Mouse (Mus musculus) limb, embryonic 15.5 days (tissue): ENCODE results near the gene Fmnl2. TPM values are rescaled to one million over a fixed set of nuclear protein-coding genes. Genes with fewer than 3 reads are reported as not detected.
A peak's percentile ranks its signal among the peaks of the same experiment; 100 is the strongest.

ENCODE experiments used
- ATAC-seq: fragments of 200-750 bp; cut with Nextera tagmentation; 2 replicates; pipeline ENCODE4 v1.8.0; 2017; ENCODE audit warnings: low read depth, moderate TSS enrichment; ENCODE audit not compliant: insufficient number of reproducible peaks, low FRiP score, low TSS enrichment
- H3K27ac ChIP-seq: fragments of 300-500 bp; sonication (generic); 2 replicates; pipeline ENCODE4 v1.5.1; 2015; ENCODE audit warnings: moderate library complexity, mild to moderate bottlenecking, inconsistent platforms
- H3K27me3 ChIP-seq: fragments of 300-500 bp; sonication (generic); 2 replicates; pipeline ENCODE4 v1.6.1; 2015; ENCODE audit warnings: inconsistent platforms
- H3K36me3 ChIP-seq: fragments of 300-500 bp; sonication (generic); 2 replicates; pipeline ENCODE4 v1.6.1; 2015; ENCODE audit warnings: inconsistent platforms
- H3K4me1 ChIP-seq: fragments of 300-500 bp; sonication (generic); 2 replicates; pipeline ENCODE4 v1.6.1; 2015; ENCODE audit warnings: inconsistent platforms
- H3K4me2 ChIP-seq: fragments of 300-500 bp; sonication (generic); 2 replicates; pipeline ENCODE4 v1.6.1; 2015; ENCODE audit warnings: mild to moderate bottlenecking, inconsistent platforms
- H3K4me3 ChIP-seq: fragments of 300-500 bp; sonication (generic); 2 replicates; pipeline ENCODE4 v1.5.1; 2015; ENCODE audit warnings: mild to moderate bottlenecking, inconsistent platforms
- H3K9ac ChIP-seq: fragments of 300-500 bp; sonication (generic); 2 replicates; pipeline ENCODE4 v1.6.1; 2015; ENCODE audit warnings: inconsistent platforms
- H3K9me3 ChIP-seq: fragments of 300-500 bp; sonication (generic); 2 replicates; pipeline ENCODE4 v1.6.1; 2016; ENCODE audit warnings: inconsistent platforms
- WGBS: fragments of 180-500 bp; shearing (Covaris S2); methylation state at CpG from one replicate; pipeline ENCODE4 v1.1.7; 2015; 5-methylcytosine and 5-hydroxymethylcytosine counted together
- polyA plus RNA-seq: library from polyadenylated mRNA; unstranded; fragments of >200 nt; fragmentation: Nextera tagmentation; extraction: Ambion mirVana; gene quantifications from 2 replicates; pipeline ENCODE4 v1.2.1, GENCODE M21; 2015

Gene Fmnl2
- polyA plus RNA-seq, 1 experiment from 2014 or later, result 9.4 TPM

- ATAC-seq, result no peak
- H3K4me3 ChIP-seq, result no peak overlapping the region
- no peaks in the 10 kb centered on the region for H3K36me3 ChIP-seq
- no peak overlapping the region for H3K4me2 ChIP-seq
- H3K4me1 ChIP-seq, result peaks cover 49% of the 10 kb centered on the region
- H3K27me3 ChIP-seq, result no peaks in the 10 kb centered on the region
- 22% methylated on average over 4 of the region's 4 CpGs for WGBS
- no peak overlapping the region for H3K9ac ChIP-seq
- H3K9me3 ChIP-seq, result no peaks in the 10 kb centered on the region
- peak overlapping the region; percentile 80; the same call in 1 of the 2 replicates for H3K27ac ChIP-seq
Observed at GRCm38 (mm10) chr2:52979280-52979763, 121.7 kb downstream of the Fmnl2 start.

- no peak overlapping the region for H3K4me2 ChIP-seq
- H3K4me1 ChIP-seq, result peaks cover 64% of the 10 kb centered on the region
- no peak overlapping the region for H3K4me3 ChIP-seq
- no peak overlapping the region for H3K9ac ChIP-seq
- 32% methylated on average over 7 of the region's 7 CpGs for WGBS
- H3K27me3 ChIP-seq, result no peaks in the 10 kb centered on the region
- no peak for ATAC-seq
- H3K9me3 ChIP-seq, result no peaks in the 10 kb centered on the region
- H3K36me3 ChIP-seq, result no peaks in the 10 kb centered on the region
- peak overlapping the region; percentile 80 for H3K27ac ChIP-seq
Observed at GRCm38 (mm10) chr2:52981126-52981525, 123.5 kb downstream of the Fmnl2 start.

- ATAC-seq, result no peak
- Histone ChIP-seq H3K27ac (peak overlapping the region; percentile 71), H3K27me3 (no peaks in the 10 kb centered on the region), H3K9me3 (no peaks in the 10 kb centered on the region), H3K4me1 (peaks cover 61% of the 10 kb centered on the region), H3K36me3 (no peaks in the 10 kb centered on the region), H3K4me3 (no peak overlapping the region), H3K9ac (no peak overlapping the region), H3K4me2 (no peak overlapping the region)
- 61% methylated on average over 8 of the region's 8 CpGs for WGBS
Observed at GRCm38 (mm10) chr2:52981595-52981994, 123.9 kb downstream of the Fmnl2 start.

GRCm38 (mm10) chr2:52982502-52982901, 124.8 kb downstream of the Fmnl2 start:
- H3K4me1 ChIP-seq, result peaks cover 58% of the 10 kb centered on the region
- H3K27me3 ChIP-seq, result no peaks in the 10 kb centered on the region
- no peak overlapping the region for H3K4me2 ChIP-seq
- no peaks in the 10 kb centered on the region for H3K9me3 ChIP-seq
- H3K27ac ChIP-seq, result no peak overlapping the region
- WGBS, result 88% methylated on average over 3 of the region's 3 CpGs
- no peaks in the 10 kb centered on the region for H3K36me3 ChIP-seq
- no peak overlapping the region for H3K9ac ChIP-seq
- no peak for ATAC-seq
- H3K4me3 ChIP-seq, result no peak overlapping the region

- peaks cover 44% of the 10 kb centered on the region for H3K4me1 ChIP-seq
- WGBS, result 91% methylated on average over 1 of the region's 1 CpGs
- H3K9ac ChIP-seq, result no peak overlapping the region
- H3K4me3 ChIP-seq, result no peak overlapping the region
- H3K36me3 ChIP-seq, result no peaks in the 10 kb centered on the region
- H3K4me2 ChIP-seq, result no peak overlapping the region
- H3K27ac ChIP-seq, result peak overlapping the region; percentile 79
- no peak for ATAC-seq
- H3K9me3 ChIP-seq, result no peaks in the 10 kb centered on the region
- H3K27me3 ChIP-seq, result no peaks in the 10 kb centered on the region
Observed at GRCm38 (mm10) chr2:52984556-52984955, 126.9 kb downstream of the Fmnl2 start.

- Histone ChIP-seq H3K36me3 (no peaks in the 10 kb centered on the region), H3K27ac (peak overlapping the region; percentile 79), H3K9me3 (no peaks in the 10 kb centered on the region), H3K4me3 (no peak overlapping the region), H3K4me1 (peaks cover 38% of the 10 kb centered on the region), H3K27me3 (no peaks in the 10 kb centered on the region), H3K9ac (no peak overlapping the region), H3K4me2 (no peak overlapping the region)
- ATAC-seq, result peak; percentile 69
- 39% methylated on average over 4 of the region's 4 CpGs for WGBS
Observed at GRCm38 (mm10) chr2:52985167-52985566, 127.5 kb downstream of the Fmnl2 start.

- ATAC-seq, result no peak
- WGBS, result 88% methylated on average over 3 of the region's 3 CpGs
- no peak overlapping the region for H3K4me2 ChIP-seq
Observed at GRCm38 (mm10) chr2:52986354-52986753, 128.7 kb downstream of the Fmnl2 start.

GRCm38 (mm10) chr2:52987035-52987434, 129.4 kb downstream of the Fmnl2 start:
- Histone ChIP-seq H3K36me3 (no peaks in the 10 kb centered on the region), H3K4me2 (no peak overlapping the region)
- ATAC-seq, result no peak

More at GRCm38 (mm10) chr2:52986354-52986753, 128.7 kb downstream of the Fmnl2 start:
- H3K27me3 ChIP-seq, result no peaks in the 10 kb centered on the region
- peaks cover 31% of the 10 kb centered on the region for H3K4me1 ChIP-seq
- H3K36me3 ChIP-seq, result no peaks in the 10 kb centered on the region
- no peak overlapping the region for H3K9ac ChIP-seq
- no peaks in the 10 kb centered on the region for H3K9me3 ChIP-seq
- H3K4me3 ChIP-seq, result no peak overlapping the region
- no peak overlapping the region for H3K27ac ChIP-seq

GRCm38 (mm10) chr2:52987637-52988295, 130.1 kb downstream of the Fmnl2 start:
- WGBS, result 67% methylated on average over 11 of the region's 11 CpGs

More at GRCm38 (mm10) chr2:52987035-52987434, 129.4 kb downstream of the Fmnl2 start:
- H3K27me3 ChIP-seq, result no peaks in the 10 kb centered on the region
- H3K9me3 ChIP-seq, result no peaks in the 10 kb centered on the region
- 92% methylated on average over 6 of the region's 6 CpGs for WGBS
- H3K4me3 ChIP-seq, result no peak overlapping the region
- H3K27ac ChIP-seq, result no peak overlapping the region
- peaks cover 32% of the 10 kb centered on the region for H3K4me1 ChIP-seq
- no peak overlapping the region for H3K9ac ChIP-seq

GRCm38 (mm10) chr2:52989316-52989715, 131.7 kb downstream of the Fmnl2 start:
- ATAC-seq, result no peak
- no peak overlapping the region for H3K27ac ChIP-seq

More at GRCm38 (mm10) chr2:52987637-52988295, 130.1 kb downstream of the Fmnl2 start:
- Histone ChIP-seq H3K9ac (no peak overlapping the region), H3K27me3 (no peaks in the 10 kb centered on the region), H3K36me3 (no peaks in the 10 kb centered on the region), H3K4me3 (no peak overlapping the region), H3K9me3 (no peaks in the 10 kb centered on the region), H3K27ac (no peak overlapping the region), H3K4me1 (peaks cover 32% of the 10 kb centered on the region), H3K4me2 (no peak overlapping the region)
- no peak for ATAC-seq

GRCm38 (mm10) chr2:52990874-52991687, 133.4 kb downstream of the Fmnl2 start:
- Histone ChIP-seq H3K9me3 (no peaks in the 10 kb centered on the region), H3K36me3 (no peaks in the 10 kb centered on the region), H3K27me3 (no peaks in the 10 kb centered on the region), H3K9ac (no peak overlapping the region), H3K4me2 (no peak overlapping the region; the same call in 1 of the 2 replicates), H3K4me3 (no peak overlapping the region), H3K27ac (peak overlapping the region; percentile 44), H3K4me1 (peaks cover 17% of the 10 kb centered on the region)
- WGBS, result 40% methylated on average over 9 of the region's 9 CpGs
- no peak; the same call in 1 of the 2 replicates for ATAC-seq

More at GRCm38 (mm10) chr2:52989316-52989715, 131.7 kb downstream of the Fmnl2 start:
- 44% methylated on average over 4 of the region's 4 CpGs for WGBS
- Histone ChIP-seq H3K4me3 (no peak overlapping the region), H3K4me2 (no peak overlapping the region), H3K4me1 (peaks cover 32% of the 10 kb centered on the region), H3K9me3 (no peaks in the 10 kb centered on the region), H3K9ac (no peak overlapping the region), H3K27me3 (no peaks in the 10 kb centered on the region), H3K36me3 (no peaks in the 10 kb centered on the region)

GRCm38 (mm10) chr2:52991688-52992194, 134.1 kb downstream of the Fmnl2 start:
- Histone ChIP-seq H3K4me3 (no peak overlapping the region), H3K36me3 (no peaks in the 10 kb centered on the region), H3K4me1 (peaks cover 17% of the 10 kb centered on the region), H3K4me2 (no peak overlapping the region; the same call in 1 of the 2 replicates), H3K27ac (peak overlapping the region; percentile 44), H3K9me3 (no peaks in the 10 kb centered on the region), H3K27me3 (no peaks in the 10 kb centered on the region), H3K9ac (no peak overlapping the region)
- ATAC-seq, result no peak
- 63% methylated on average over 5 of the region's 5 CpGs for WGBS
